In genomic region chr14:47406000-47406399, GRCm38 (mm10) we compare ENCODE assay signal across 18 mouse cellular contexts. TPM values are rescaled to one million over a fixed set of nuclear protein-coding genes. Genes with fewer than 3 reads are reported as not detected.
DNase-seq lines count a peak whose midpoint lies in the region; ATAC-seq lines count a peak whose summit lies in the region.
"Had no signal": no experiment of that assay in that cellular context is flagged by ENCODE, and none has a peak within 500 bp of the region (broad histone marks: within the 10 kb centered on the region; RNA-seq: fewer than 3 reads in every experiment).

No protein-coding gene starts in this region.

- DNase-seq in frontal cortex, adult 2 months (ENCODE audit: extremely low spot score in 1 of 2, low spot score in 1 of 2): no peak
- DNase-seq in lung, postnatal 10 days: peak; percentile 19
- no peak for DNase-seq in lung, postnatal 4 days
- peak; percentile 87 for DNase-seq in R1 (ENCODE audit: low read depth, low spot score)
- no peak for DNase-seq in layer of hippocampus, postnatal 25 days (ENCODE audit: extremely low spot score in 1 of 2, low spot score in 1 of 2)
- DNase-seq in embryo, embryonic 10 days (ENCODE audit: low spot score): no peak
- DNase-seq: adrenal gland, postnatal 14 days; cerebellum, adult 18-20 months; cerebellum, adult 9-11 months; cerebellum, postnatal 36 days; gastrocnemius, postnatal 14 days; heart, adult 2 months; heart, postnatal 14 days had no signal

- peak; percentile 55; the same call in 1 of the 2 replicates for ATAC-seq in frontal cortex, adult (ENCODE audit: low TSS enrichment)
- ATAC-seq: forebrain, embryonic 15.5 days; hindbrain, postnatal 0 days; Patski had no signal

RNA-seq across cellular contexts. Expression of gene Dlgap5, which starts 12.2 kb away (rescaled TPM):
- polyA plus RNA-seq in frontal cortex, adult 2 months (2012; rRNA removed): 0.61 and 0.76 TPM in 2 replicates
- total RNA-seq in layer of hippocampus, postnatal 25 days (2021): under 1 TPM; 0.34 to 0.61 TPM
- total RNA-seq: gastrocnemius, adult 18-20 months had no signal

RNA-seq across cellular contexts. Expression of gene Lgals3, which starts 38.4 kb away (rescaled TPM):
- polyA plus RNA-seq in frontal cortex, adult 2 months (2012; rRNA removed): 2.2 and 5.4 TPM in 2 replicates
- total RNA-seq in layer of hippocampus, postnatal 25 days (2021): 1 to 10 TPM in 1 of 2 experiments, under 1 TPM in 1; 0.91 to 1.3 TPM

RNA-seq across cellular contexts. Expression of gene Fbxo34, which starts 44.2 kb away (rescaled TPM):
- 46.4 and 53.0 TPM in 2 replicates for polyA plus RNA-seq in frontal cortex, adult 2 months (2012; rRNA removed)
- total RNA-seq in layer of hippocampus, postnatal 25 days (2021): 10 to 100 TPM; 86.2 to 90.9 TPM

Comparison
In these comparisons a context has a peak if more than half of its experiments do, and no peak if none do; other contexts are left out.
1. DNase-seq: peak in lung, postnatal 10 days (single experiment) and R1 (single experiment); none in frontal cortex, adult 2 months (0 of 2), lung, postnatal 4 days (0 of 2), layer of hippocampus, postnatal 25 days (0 of 2) and embryo, embryonic 10 days (single experiment).